Mouse (Mus musculus): ENCODE measurements at regions not wholly inside any gene's neighbourhood (a gene's known extent, or its start where the extent isn't known, plus 50 kb on each side); places are given as distances from the start of the nearest gene placed in this dataset.

GRCm38 (mm10) chr9:122437464-122437863 is 86.1 kb downstream of the Abhd5 start:
- no peak for TF ChIP-seq FLI1 (IDR thresholded peaks at IDR 0.05; ENCODE audit: low read length)
- no peak for TF ChIP-seq GATA1 (IDR thresholded peaks at IDR 0.05; ENCODE audit: borderline replicate concordance, low read length)

GRCm38 (mm10) chr9:122446387-122447105 is 95.1 kb downstream of the Abhd5 start:
- no peak overlapping the region for H3K4me3 ChIP-seq (replicated peaks)
- TF ChIP-seq FLI1 (IDR thresholded peaks at IDR 0.05; ENCODE audit: low read length) (no peak), GATA1 (IDR thresholded peaks at IDR 0.05; ENCODE audit: borderline replicate concordance, low read length) (no peak)
- peaks cover 4% of the 10 kb centered on the region for H3K9me3 ChIP-seq
- H3K4me1 ChIP-seq: no peaks in the 10 kb centered on the region
- H3K27me3 ChIP-seq (replicated peaks): peaks cover 7% of the 10 kb centered on the region
- H3K36me3 ChIP-seq (replicated peaks; ENCODE audit: low read length): no peaks in the 10 kb centered on the region

More at GRCm38 (mm10) chr9:122437464-122437863, 86.1 kb downstream of the Abhd5 start:
- no peak overlapping the region for H3K4me3 ChIP-seq (replicated peaks)
- no peaks in the 10 kb centered on the region for H3K36me3 ChIP-seq (replicated peaks; ENCODE audit: low read length)
- peaks cover 4% of the 10 kb centered on the region for H3K27me3 ChIP-seq (replicated peaks)
- H3K9me3 ChIP-seq: peaks cover 15% of the 10 kb centered on the region
- H3K4me1 ChIP-seq: no peaks in the 10 kb centered on the region

DNA sequence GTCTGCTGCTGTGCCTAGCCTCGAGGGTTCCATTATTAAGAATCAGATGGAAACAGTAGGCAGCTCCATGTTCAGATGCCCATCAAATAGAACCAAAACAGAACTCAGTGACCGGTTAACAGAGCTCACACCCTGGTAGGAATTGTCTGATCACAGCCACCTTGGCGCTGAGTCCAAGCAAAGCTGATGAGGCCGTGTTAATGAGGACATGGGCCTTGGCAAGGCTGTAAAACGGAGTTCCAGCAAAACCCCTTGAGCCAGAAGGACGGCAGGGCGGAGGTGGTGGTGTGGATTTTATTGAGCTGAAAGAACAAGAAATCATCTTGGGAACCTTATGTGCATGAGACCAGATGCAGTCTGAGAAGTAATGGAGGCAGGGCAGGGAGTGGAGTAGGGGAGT is 96.2 kb downstream of the Abhd5 start:
- Histone ChIP-seq H3K36me3 (replicated peaks; ENCODE audit: low read length) (no peaks in the 10 kb centered on the region), H3K4me3 (replicated peaks) (no peak overlapping the region), H3K27me3 (replicated peaks) (peaks cover 7% of the 10 kb centered on the region), H3K4me1 (no peaks in the 10 kb centered on the region), H3K9me3 (no peaks in the 10 kb centered on the region)
- no peak for TF ChIP-seq GATA1 (IDR thresholded peaks at IDR 0.05; ENCODE audit: borderline replicate concordance, low read length)
- TF ChIP-seq FLI1 (IDR thresholded peaks at IDR 0.05; ENCODE audit: low read length): no peak

- Histone ChIP-seq H3K4me3 (replicated peaks) (no peak overlapping the region), H3K27me3 (replicated peaks) (peaks cover 7% of the 10 kb centered on the region), H3K9me3 (peaks cover 3% of the 10 kb centered on the region), H3K36me3 (replicated peaks; ENCODE audit: low read length) (no peaks in the 10 kb centered on the region), H3K4me1 (no peaks in the 10 kb centered on the region)
- no peak for TF ChIP-seq FLI1 (IDR thresholded peaks at IDR 0.05; ENCODE audit: low read length)
- no peak for TF ChIP-seq GATA1 (IDR thresholded peaks at IDR 0.05; ENCODE audit: borderline replicate concordance, low read length)
Measured at GRCm38 (mm10) chr9:122448342-122448741, 96.9 kb downstream of the Abhd5 start.

- Histone ChIP-seq H3K4me1 (no peaks in the 10 kb centered on the region), H3K36me3 (replicated peaks; ENCODE audit: low read length) (no peaks in the 10 kb centered on the region)
- TF ChIP-seq GATA1 (IDR thresholded peaks at IDR 0.05; ENCODE audit: borderline replicate concordance, low read length) (no peak), FLI1 (IDR thresholded peaks at IDR 0.05; ENCODE audit: low read length) (no peak)
Measured at GRCm38 (mm10) chr9:122450524-122450923, 99.1 kb downstream of the Abhd5 start.

DNA sequence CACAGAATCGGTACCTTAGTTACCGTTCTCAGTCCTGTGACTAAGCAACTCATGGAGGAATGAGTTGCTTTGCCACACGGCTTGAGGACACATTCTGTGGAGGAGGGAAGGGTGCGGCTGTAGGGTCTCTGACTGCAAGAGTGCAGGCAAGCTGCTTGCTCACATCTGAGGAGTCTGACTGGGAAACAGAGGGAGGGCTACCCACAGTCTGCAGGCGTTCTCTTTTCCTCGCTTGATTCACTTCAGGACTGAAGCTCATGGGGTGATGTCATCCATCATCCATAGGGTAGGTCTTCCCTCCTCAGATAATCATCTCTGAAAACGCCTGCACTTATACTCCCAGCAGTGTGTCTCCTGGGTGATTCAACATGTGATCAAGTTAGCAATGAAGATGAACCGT is 103.9 kb downstream of the Abhd5 start:
- TF ChIP-seq GATA1 (IDR thresholded peaks at IDR 0.05; ENCODE audit: borderline replicate concordance, low read length) (no peak), FLI1 (IDR thresholded peaks at IDR 0.05; ENCODE audit: low read length) (no peak)
- peaks cover 10% of the 10 kb centered on the region; the same call in 1 of the 2 replicates for H3K4me1 ChIP-seq
- H3K36me3 ChIP-seq (replicated peaks; ENCODE audit: low read length): no peaks in the 10 kb centered on the region
- H3K9me3 ChIP-seq: peaks cover 3% of the 10 kb centered on the region
- H3K27me3 ChIP-seq (replicated peaks): peaks cover 14% of the 10 kb centered on the region
- H3K4me3 ChIP-seq (replicated peaks): no peak overlapping the region

More at GRCm38 (mm10) chr9:122450524-122450923, 99.1 kb downstream of the Abhd5 start:
- Histone ChIP-seq H3K27me3 (replicated peaks) (peaks cover 11% of the 10 kb centered on the region), H3K9me3 (peaks cover 3% of the 10 kb centered on the region), H3K4me3 (replicated peaks) (no peak overlapping the region)

- no peaks in the 10 kb centered on the region for H3K36me3 ChIP-seq (replicated peaks; ENCODE audit: low read length)
- peaks cover 13% of the 10 kb centered on the region for H3K27me3 ChIP-seq (replicated peaks)
- H3K4me3 ChIP-seq (replicated peaks): no peak overlapping the region
- TF ChIP-seq GATA1 (IDR thresholded peaks at IDR 0.05; ENCODE audit: borderline replicate concordance, low read length) (no peak), FLI1 (IDR thresholded peaks at IDR 0.05; ENCODE audit: low read length) (no peak)
- H3K9me3 ChIP-seq: peaks cover 3% of the 10 kb centered on the region
- H3K4me1 ChIP-seq: peaks cover 10% of the 10 kb centered on the region; the same call in 1 of the 2 replicates
Measured at GRCm38 (mm10) chr9:122455779-122456178, 104.4 kb downstream of the Abhd5 start.

GRCm38 (mm10) chr9:122459491-122459890 is 108.1 kb downstream of the Abhd5 start:
- H3K27me3 ChIP-seq (replicated peaks): peaks cover 10% of the 10 kb centered on the region
- no peaks in the 10 kb centered on the region for H3K36me3 ChIP-seq (replicated peaks; ENCODE audit: low read length)
- no peak for TF ChIP-seq GATA1 (IDR thresholded peaks at IDR 0.05; ENCODE audit: borderline replicate concordance, low read length)
- no peak for TF ChIP-seq FLI1 (IDR thresholded peaks at IDR 0.05; ENCODE audit: low read length)
- no peak overlapping the region for H3K4me3 ChIP-seq (replicated peaks)
- peaks cover 10% of the 10 kb centered on the region; the same call in 1 of the 2 replicates for H3K4me1 ChIP-seq
- H3K9me3 ChIP-seq: no peaks in the 10 kb centered on the region

GRCm38 (mm10) chr9:122471539-122471938 is 120.1 kb downstream of the Abhd5 start:
- no peak overlapping the region for H3K4me3 ChIP-seq (replicated peaks)
- TF ChIP-seq FLI1 (IDR thresholded peaks at IDR 0.05; ENCODE audit: low read length): no peak
- TF ChIP-seq GATA1 (IDR thresholded peaks at IDR 0.05; ENCODE audit: borderline replicate concordance, low read length): no peak
- H3K36me3 ChIP-seq (replicated peaks; ENCODE audit: low read length): no peaks in the 10 kb centered on the region
- H3K9me3 ChIP-seq: no peaks in the 10 kb centered on the region; the same call in 1 of the 2 replicates
- H3K4me1 ChIP-seq: peaks cover 4% of the 10 kb centered on the region; the same call in 1 of the 2 replicates
- no peaks in the 10 kb centered on the region for H3K27me3 ChIP-seq (replicated peaks)

- Histone ChIP-seq H3K4me3 (replicated peaks) (no peak overlapping the region), H3K36me3 (replicated peaks; ENCODE audit: low read length) (no peaks in the 10 kb centered on the region), H3K4me1 (peaks cover 3% of the 10 kb centered on the region; the same call in 1 of the 2 replicates), H3K27me3 (replicated peaks) (peaks cover 6% of the 10 kb centered on the region), H3K9me3 (no peaks in the 10 kb centered on the region)
- no peak for TF ChIP-seq FLI1 (IDR thresholded peaks at IDR 0.05; ENCODE audit: low read length)
- TF ChIP-seq GATA1 (IDR thresholded peaks at IDR 0.05; ENCODE audit: borderline replicate concordance, low read length): no peak
Measured at GRCm38 (mm10) chr9:122476356-122476755, 124.9 kb downstream of the Abhd5 start.

Measured in megakaryocyte, embryonic 14.5 days (primary cell).